Mouse (Mus musculus) heart, postnatal 0 days (tissue): Measurements from ENCODE around the gene Susd6.

Source experiments
- CTCF ChIP-seq: IDR thresholded peaks from 2 replicates; pipeline ENCODE4 v1.5.1; 2016; ENCODE audit warnings: antibody characterized with exemption, control low read depth, low read depth
- EP300 ChIP-seq: IDR thresholded peaks from 2 replicates; pipeline ENCODE4 v1.6.1; 2016; ENCODE audit warnings: antibody characterized with exemption, low read depth

GRCm38 (mm10) chr12:80889331-80889730 lies 99.0 kb downstream of the Susd6 start:
- TF ChIP-seq CTCF = peak; percentile 19; the same call in 1 of the 2 replicates
- no peak for TF ChIP-seq EP300
